Mouse (Mus musculus) MEL (cell line): ENCODE measurements around the gene Scel. TPM values are rescaled to one million over a fixed set of nuclear protein-coding genes. Genes with fewer than 3 reads are reported as not detected.

Experiments
- DNase-seq: peaks from one replicate; pipeline ENCODE4 v3.0.0; 2011; ENCODE audit warnings: low read depth, low spot score
- H3K27ac ChIP-seq: 2 replicates; pipeline ENCODE4 v1.5.1; 2012; ENCODE audit warnings: low read depth, mild to moderate bottlenecking, control low read depth, low read length, moderate library complexity; ENCODE audit not compliant: control insufficient read depth
- H3K27me3 ChIP-seq, 2 experiments: fragments of 150-350 bp in 1 of 2; sonication (generic) in 1 of 2; 2 replicates each; pipeline ENCODE4 v1.6.1; 2012; ENCODE audit warnings: low read length in 2 of 2, mild to moderate bottlenecking in 2 of 2, improper control_type of control experiment in 1 of 2, moderate library complexity in 1 of 2; ENCODE audit not compliant: insufficient read depth in 2 of 2, control insufficient read depth in 1 of 2
- H3K36me3 ChIP-seq, 2 experiments: 2 replicates each; pipeline ENCODE4 v1.6.1; 2012 to 2014; ENCODE audit warnings: low read length in 2 of 2, improper control_type of control experiment in 1 of 2, inconsistent platforms in 1 of 2, mild to moderate bottlenecking in 1 of 2; ENCODE audit not compliant: insufficient read depth in 2 of 2, control insufficient read depth in 1 of 2
- H3K4me1 ChIP-seq, 2 experiments: fragments of 150-350 bp in 1 of 2; sonication (generic) in 1 of 2; 2 replicates each; pipeline ENCODE4 v1.6.1; 2012; ENCODE audit warnings: low read length in 2 of 2, improper control_type of control experiment in 1 of 2, mild to moderate bottlenecking in 1 of 2; ENCODE audit not compliant: insufficient read depth in 2 of 2, control insufficient read depth in 1 of 2
- H3K4me3 ChIP-seq, 2 experiments: fragments of 150-350 bp in 1 of 2; sonication (generic) in 1 of 2; 2 replicates each; pipeline ENCODE4 v1.5.1; 2012; ENCODE audit warnings: low read depth in 2 of 2, low read length in 2 of 2, mild to moderate bottlenecking in 2 of 2, moderate library complexity in 2 of 2, control low read depth in 1 of 2, improper control_type of control experiment in 1 of 2; ENCODE audit not compliant: control insufficient read depth in 1 of 2, insufficient read depth in 1 of 2
- H3K79me2 ChIP-seq: 2 replicates; pipeline ENCODE4 v1.6.1; 2012; ENCODE audit warnings: mild to moderate bottlenecking, low read length, moderate library complexity; ENCODE audit not compliant: control insufficient read depth, poor library complexity, insufficient read depth
- H3K9ac ChIP-seq: 2 replicates; pipeline ENCODE4 v1.6.1; 2012; ENCODE audit warnings: low read depth, mild to moderate bottlenecking, control low read depth, low read length, moderate library complexity; ENCODE audit not compliant: control insufficient read depth, poor library complexity, severe bottlenecking
- H3K9me3 ChIP-seq: fragments of 150-350 bp; sonication (generic); replicated peaks from 2 replicates; pipeline ENCODE4 v1.6.1; 2012; ENCODE audit warnings: mild to moderate bottlenecking, low read length, improper control_type of control experiment, moderate library complexity; ENCODE audit not compliant: insufficient read depth
- CHD2 ChIP-seq: IDR thresholded peaks from 2 replicates; pipeline ENCODE4 v1.6.1; 2011; ENCODE audit warnings: low read length, improper control_type of control experiment
- GABPA ChIP-seq: IDR thresholded peaks from 2 replicates; pipeline ENCODE4 v1.6.1; 2012; ENCODE audit warnings: low read depth, mild to moderate bottlenecking, inconsistent platforms, low read length, improper control_type of control experiment, moderate library complexity
- GATA1 ChIP-seq: IDR thresholded peaks from 2 replicates; pipeline ENCODE4 v1.6.1; 2011; ENCODE audit warnings: low read depth, low read length, improper control_type of control experiment
- KAT2A ChIP-seq: conservative IDR thresholded peaks from 2 replicates; pipeline ENCODE4 v1.6.1; 2012; ENCODE audit warnings: low read depth, low read length, improper control_type of control experiment, inconsistent platforms
- MYC ChIP-seq: IDR thresholded peaks from 2 replicates; pipeline ENCODE4 v1.6.1; 2011; ENCODE audit warnings: low read depth, mild to moderate bottlenecking, low read length, improper control_type of control experiment, moderate library complexity
- SIN3A ChIP-seq: IDR thresholded peaks from 2 replicates; pipeline ENCODE4 v1.6.1; 2012; ENCODE audit warnings: low read length, improper control_type of control experiment, inconsistent platforms
- SMC3 ChIP-seq: IDR thresholded peaks from 2 replicates; pipeline ENCODE4 v1.6.1; 2011; ENCODE audit warnings: low read depth, low read length, improper control_type of control experiment
- TAL1 ChIP-seq: IDR thresholded peaks from 2 replicates; pipeline ENCODE4 v1.6.1; 2012; ENCODE audit warnings: mild to moderate bottlenecking, inconsistent platforms, low read length, moderate library complexity, mixed read lengths
- TBP ChIP-seq: IDR thresholded peaks from 2 replicates; pipeline ENCODE4 v1.8.0; 2011; ENCODE audit warnings: low read depth, low read length, improper control_type of control experiment
- UBTF ChIP-seq: IDR thresholded peaks from 2 replicates; pipeline ENCODE4 v1.6.1; 2012; ENCODE audit warnings: low read depth, mild to moderate bottlenecking, inconsistent platforms, low read length, improper control_type of control experiment, moderate library complexity, borderline replicate concordance; ENCODE audit not compliant: insufficient read depth
- USF1 ChIP-seq: IDR thresholded peaks from 2 replicates; pipeline ENCODE4 v1.6.1; 2014; ENCODE audit warnings: low read depth, mild to moderate bottlenecking, inconsistent platforms, low read length, improper control_type of control experiment, moderate library complexity
- ZKSCAN1 ChIP-seq: IDR thresholded peaks from 2 replicates; pipeline ENCODE4 v1.6.1; 2012; ENCODE audit warnings: low read depth, mild to moderate bottlenecking, inconsistent platforms, low read length, improper control_type of control experiment, moderate library complexity
- ZNF384 ChIP-seq: IDR thresholded peaks from 2 replicates; pipeline ENCODE4 v1.6.1; 2012; ENCODE audit warnings: low read depth, mild to moderate bottlenecking, inconsistent platforms, low read length, improper control_type of control experiment
- polyA plus RNA-seq, 2 experiments: library from polyadenylated mRNA; stranded (reverse) in 1 of 2; unstranded in 1 of 2; fragments of >175 nt in 1 of 2; fragments of >200 nt in 1 of 2; gene quantifications; 2 replicates each; pipeline versions ENCODE4 v1.2.1 to v1.2.4; 2012; ENCODE audit warnings: low replicate concordance in 2 of 2, low read depth in 1 of 2; ENCODE audit not compliant: insufficient read length in 2 of 2, insufficient read depth in 1 of 2, missing spikeins in 1 of 2
- total RNA-seq: library from RNA; depleted of rRNA; stranded (reverse); fragments of 300-350 nt; gene quantifications from 2 replicates; pipeline ENCODE4 v1.2.3, GENCODE M21; 2012

The Scel gene
- total and polyA plus RNA-seq, 3 experiments: not detected

DNA sequence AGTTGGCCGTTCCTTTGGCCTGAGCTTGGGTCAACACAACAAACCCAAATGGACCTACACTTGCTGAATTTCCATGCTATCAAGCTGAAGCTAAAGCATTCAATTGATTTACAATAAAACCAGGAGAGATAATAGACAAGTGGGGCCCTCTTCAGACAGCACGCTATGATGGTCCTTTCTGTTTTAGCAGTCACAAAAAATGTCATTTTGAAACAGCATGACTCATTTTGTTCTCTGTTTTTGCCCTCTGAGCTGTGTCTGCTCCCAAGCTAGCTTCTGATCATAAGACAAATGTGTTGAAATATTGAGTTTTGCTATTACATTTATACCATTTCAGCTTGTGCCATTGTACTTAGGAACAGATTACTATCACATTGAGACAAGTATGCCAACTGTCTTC lies 108.1 kb downstream of the Scel start:
- no peak overlapping the region for H3K9ac ChIP-seq
- no peak overlapping the region for H3K27ac ChIP-seq
- H3K36me3 ChIP-seq: no peaks in the 10 kb centered on the region
- DNase-seq: no peak
- no peaks in the 10 kb centered on the region for H3K4me1 ChIP-seq
- H3K79me2 ChIP-seq: no peaks in the 10 kb centered on the region
- H3K27me3 ChIP-seq: no peaks in the 10 kb centered on the region
- TF ChIP-seq UBTF (no peak), MYC (no peak), USF1 (no peak), GABPA (no peak), TAL1 (no peak), ZKSCAN1 (no peak), SMC3 (no peak)
- H3K4me3 ChIP-seq: no peak overlapping the region
- H3K9me3 ChIP-seq: no peaks in the 10 kb centered on the region

DNA sequence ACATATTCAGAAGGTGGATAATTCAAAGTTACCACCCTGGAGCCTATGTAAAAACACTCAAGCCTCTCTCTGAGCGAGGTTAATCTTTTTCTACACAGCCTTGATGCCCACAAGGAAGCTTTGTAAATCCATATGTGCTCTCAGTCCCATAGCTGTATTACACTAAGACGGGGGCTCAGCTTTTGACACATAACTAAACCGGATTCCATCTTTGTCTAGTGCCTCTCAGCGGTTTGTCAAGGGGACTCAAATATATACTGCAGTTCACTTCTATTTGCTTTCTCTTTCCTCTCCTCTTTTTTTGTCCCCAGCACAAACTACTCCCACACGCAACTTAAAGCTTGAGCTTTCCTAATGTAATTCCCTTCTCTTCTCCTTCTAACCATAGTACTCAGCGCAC lies 113.0 kb downstream of the Scel start:
- DNase-seq: no peak
- TF ChIP-seq TBP: no peak
- TF ChIP-seq GATA1: no peak
- TF ChIP-seq SIN3A: no peak
- H3K36me3 ChIP-seq: no peaks in the 10 kb centered on the region
- no peak overlapping the region for H3K27ac ChIP-seq
- H3K9me3 ChIP-seq: no peaks in the 10 kb centered on the region
- H3K27me3 ChIP-seq: no peaks in the 10 kb centered on the region
- no peaks in the 10 kb centered on the region for H3K4me1 ChIP-seq
- H3K9ac ChIP-seq: no peak overlapping the region
- no peaks in the 10 kb centered on the region for H3K79me2 ChIP-seq
- no peak overlapping the region for H3K4me3 ChIP-seq

DNA sequence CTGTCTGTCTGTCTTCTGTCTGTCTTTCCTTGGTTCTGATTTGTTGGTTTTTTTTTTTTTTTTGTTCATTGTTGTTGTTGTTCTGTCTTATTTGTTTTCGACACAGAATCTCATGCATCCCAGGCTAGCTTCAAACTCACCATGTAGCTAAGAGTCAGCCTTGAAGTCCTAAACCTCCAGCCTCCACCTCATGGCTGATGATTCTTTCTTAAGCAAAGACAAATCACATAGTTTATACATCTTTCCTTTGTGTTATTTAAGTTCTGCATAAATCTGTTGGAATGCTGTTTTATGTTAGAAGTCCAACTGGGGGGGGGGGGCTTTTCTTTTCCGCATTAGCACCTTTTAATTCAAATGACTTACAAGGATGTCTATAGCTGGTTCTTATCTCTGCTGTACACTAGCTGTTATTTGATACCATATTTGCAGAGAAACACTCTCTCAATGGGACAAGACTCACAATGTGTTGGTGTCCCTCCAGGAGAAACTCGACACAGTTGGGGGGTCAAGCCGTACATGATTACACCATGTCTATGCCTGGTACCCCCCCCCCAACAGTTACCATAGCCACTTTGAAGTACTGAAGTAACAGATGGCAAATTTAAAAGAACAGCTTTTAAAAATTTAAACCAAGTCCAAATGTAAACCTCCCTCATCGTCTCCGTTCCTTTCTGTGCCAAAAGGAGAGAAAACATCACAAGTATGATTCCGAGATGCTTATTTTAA lies 116.7 kb downstream of the Scel start:
- no peak overlapping the region for H3K27ac ChIP-seq
- H3K4me3 ChIP-seq: no peak overlapping the region
- H3K27me3 ChIP-seq: no peaks in the 10 kb centered on the region
- no peaks in the 10 kb centered on the region for H3K4me1 ChIP-seq
- no peaks in the 10 kb centered on the region for H3K79me2 ChIP-seq
- H3K9ac ChIP-seq: no peak overlapping the region
- TF ChIP-seq CHD2 (no peak), ZNF384 (no peak), SMC3 (no peak), KAT2A (no peak)
- TF ChIP-seq, all 39 proteins: peak for 0
- Histone ChIP-seq H3K36me3 (no peaks in the 10 kb centered on the region), H3K9me3 (no peaks in the 10 kb centered on the region)
- no peak for DNase-seq
